In the genomic region with DNA sequence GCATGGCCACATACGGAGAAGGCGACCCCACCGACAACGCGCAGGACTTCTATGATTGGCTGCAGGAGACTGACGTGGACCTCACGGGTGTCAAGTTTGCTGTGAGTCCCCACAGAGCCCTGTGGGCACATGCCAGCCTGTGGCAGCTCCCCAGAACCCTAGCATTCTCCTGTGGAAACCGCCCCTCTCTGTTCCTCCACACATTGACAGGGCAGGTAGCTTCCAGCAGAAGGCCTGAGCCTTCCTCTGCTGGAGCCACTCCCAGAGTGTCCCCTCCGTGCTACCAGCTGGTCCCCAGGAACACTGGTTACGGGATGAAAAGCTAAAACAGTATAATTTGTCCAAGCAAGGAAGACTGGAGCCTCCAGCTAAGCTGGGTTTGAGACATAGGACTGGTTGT, we compare ENCODE assay signal across 29 mouse cellular contexts. TPM values are rescaled to one million over a fixed set of nuclear protein-coding genes. Genes with fewer than 3 reads are reported as not detected.
"Had no signal": no experiment of that assay in that cellular context is flagged by ENCODE, and none has a peak within 500 bp of the region (broad histone marks: within the 10 kb centered on the region; RNA-seq: fewer than 3 reads in every experiment).

No protein-coding gene starts in this region.

- DNase-seq: gastrocnemius, postnatal 10 days; gastrocnemius, postnatal 25 days; heart, postnatal 10 days; heart, postnatal 4 days; kidney, adult 11 months; kidney, adult 2 months; kidney, adult 9 months; kidney, postnatal 14 days; kidney, postnatal 36 days; layer of hippocampus, adult 9-11 months; layer of hippocampus, postnatal 36 days; liver, embryonic 13.5 days; lung, adult 18-20 months had no signal

- H3K4me3 ChIP-seq: gastrocnemius, adult 2 months; heart, embryonic 10.5 days; heart, embryonic 12.5 days; hindbrain, embryonic 10.5 days; hindbrain, embryonic 12.5 days; intestine, embryonic 15.5 days; kidney, embryonic 15.5 days; limb, embryonic 13.5 days; limb, embryonic 15.5 days; liver, embryonic 13.5 days; liver, embryonic 15.5 days had no signal

- H3K9ac ChIP-seq: heart, embryonic 12.5 days; hindbrain, embryonic 12.5 days; hindbrain, embryonic 14.5 days; intestine, embryonic 15.5 days; kidney, embryonic 15.5 days; limb, embryonic 13.5 days; limb, embryonic 15.5 days; liver, embryonic 13.5 days; liver, embryonic 15.5 days had no signal

- H3K27ac ChIP-seq: gastrocnemius, adult 2 months; heart, embryonic 10.5 days; hindbrain, embryonic 12.5 days; hindbrain, embryonic 14.5 days; intestine, embryonic 15.5 days; kidney, embryonic 15.5 days; kidney, postnatal 0 days; limb, embryonic 13.5 days; limb, embryonic 15.5 days; liver, embryonic 13.5 days; liver, embryonic 15.5 days had no signal

- H3K9me3 ChIP-seq: heart, embryonic 10.5 days; heart, embryonic 12.5 days; hindbrain, embryonic 10.5 days; hindbrain, embryonic 12.5 days; intestine, embryonic 15.5 days; kidney, embryonic 15.5 days; limb, embryonic 13.5 days; limb, embryonic 15.5 days; liver, embryonic 13.5 days; liver, embryonic 15.5 days had no signal

- H3K4me2 ChIP-seq: heart, embryonic 12.5 days; hindbrain, embryonic 12.5 days; hindbrain, embryonic 14.5 days; intestine, embryonic 15.5 days; kidney, embryonic 15.5 days; limb, embryonic 13.5 days; limb, embryonic 15.5 days; liver, embryonic 11.5 days; liver, embryonic 13.5 days; liver, embryonic 15.5 days had no signal

- H3K27me3 ChIP-seq: heart, embryonic 12.5 days; hindbrain, embryonic 12.5 days; intestine, embryonic 15.5 days; kidney, embryonic 15.5 days; limb, embryonic 13.5 days; limb, embryonic 15.5 days; liver, embryonic 13.5 days; liver, embryonic 15.5 days had no signal

- ATAC-seq: hindbrain, embryonic 16.5 days; inflammation-experienced regulatory T-cells, adult 6 months; intestine, embryonic 15.5 days had no signal

RNA-seq across cellular contexts. Expression of a gene that starts 47.9 kb away (rescaled TPM):
- polyA plus RNA-seq: heart, embryonic 12.5 days; hindbrain, embryonic 12.5 days; limb, embryonic 11.5 days; limb, embryonic 13.5 days; liver, embryonic 13.5 days; liver, embryonic 15.5 days had no signal
